Mouse (Mus musculus) effector memory CD4-positive, alpha-beta T cell, adult 7 months (primary cell): Measurements from ENCODE around the gene Col27a1. TPM values are rescaled to one million over a fixed set of nuclear protein-coding genes. Genes with fewer than 3 reads are reported as not detected.

Experiments used
- polyA plus RNA-seq: library from polyadenylated mRNA; unstranded; fragments of 100-300 nt; shearing (Covaris generic); gene quantifications from one replicate; pipeline ENCODE4 v1.2.1, GENCODE M21; 2017

The Col27a1 gene
- polyA plus RNA-seq = 1.5 TPM

GRCm38 (mm10) chr4:63213907-63214621 is at the start of gene Col27a1:
TSS of gene Col27a1 (plus strand) at chr4:63214004.

GRCm38 (mm10) chr4:63171969-63172685 is 41.7 kb upstream of the Col27a1 start, which contains the start of gene Kif12:
TSS of gene Kif12 (minus strand) at chr4:63172131.

GRCm38 (mm10) chr4:63344295-63344694 is 130.5 kb downstream of the Col27a1 start, which contains the start of gene Orm1:
TSS of gene Orm1 (plus strand) at chr4:63344560.

GRCm38 (mm10) chr4:63355877-63356665 is 142.3 kb downstream of the Col27a1 start, which contains the start of gene Orm3:
TSS of gene Orm3 (plus strand) at chr4:63356162.

GRCm38 (mm10) chr4:63362150-63362549 is 148.3 kb downstream of the Col27a1 start, which contains the start of gene Orm2:
TSS of gene Orm2 (plus strand) at chr4:63362449.

Other genes starting within 250 kb of the Col27a1 start
- 0.33 TPM for gene Zfp618, start 248.4 kb upstream of the Col27a1 start, polyA plus RNA-seq
- not detected for gene Ambp, start 59.2 kb upstream of the Col27a1 start, polyA plus RNA-seq
- 0.11 TPM for gene Kif12, start 41.9 kb upstream of the Col27a1 start, polyA plus RNA-seq
- gene Orm1, start 130.6 kb downstream of the Col27a1 start, polyA plus RNA-seq = not detected
- gene Orm3, start 142.2 kb downstream of the Col27a1 start, polyA plus RNA-seq = not detected
- 0.60 TPM for gene Orm2, start 148.4 kb downstream of the Col27a1 start, polyA plus RNA-seq
- gene Akna, start 189.3 kb downstream of the Col27a1 start, polyA plus RNA-seq = 336 TPM